Mouse (Mus musculus): ENCODE measurements around the gene Gps1. TPM values are rescaled to one million over a fixed set of nuclear protein-coding genes. Genes with fewer than 3 reads are reported as not detected.

Gene Gps1
- polyA plus RNA-seq (2012; rRNA removed) (236 and 273 TPM in 2 replicates), polyA plus RNA-seq (2014; fragmentation: Nextera tagmentation; extraction: Ambion mirVana) (248 and 249 TPM in 2 replicates)

- Histone ChIP-seq H3K27me3 (ENCODE audit: control insufficient read depth, insufficient read depth, low read length) (no peaks in the 10 kb centered on the region), H3K36me3 (ENCODE audit: control insufficient read depth, insufficient read depth, low read length) (peaks cover 51% of the 10 kb centered on the region), H3K4me1 (ENCODE audit: control insufficient read depth, insufficient read depth, low read length) (peaks cover 14% of the 10 kb centered on the region), H3K9me3 (ENCODE audit: control insufficient read depth, low read length) (no peaks in the 10 kb centered on the region), H3K27ac (replicated peaks; ENCODE audit: low read depth, low read length) (peak within 1 kb of the TSS; percentile 63), H3K9ac (ENCODE audit: low read depth, low read length, severe bottlenecking) (peak within 1 kb of the TSS; percentile 90), H3K4me2 (replicated peaks; ENCODE audit: low read depth, low read length, severe bottlenecking) (peak within 1 kb of the TSS; percentile 93), H3K4me3 (replicated peaks; ENCODE audit: low read length) (peak within 1 kb of the TSS; percentile 89)
- TF ChIP-seq POLR2A (IDR thresholded peaks at IDR 0.05; ENCODE audit: borderline replicate concordance, extremely low read depth, insufficient read depth, insufficient read length), result 0 out of 2 replicates have a peak, but pooled peaks have one; percentile 32
- 3% methylated on average over 75 of the region's 107 CpGs for WGBS
- DNase-seq (ENCODE audit: low spot score), result peak; percentile 74
- ATAC-seq (ENCODE audit: low FRiP score, low read depth), result peak; percentile 88
These were observed at the start of gene Gps1, which contains the start of gene Rfng for GRCm38 (mm10) chr11:120784064-120784791. Gene Gps1 (plus strand): TSS chr11:120784272. Gene Rfng (minus strand): TSS chr11:120784207.

DNA sequence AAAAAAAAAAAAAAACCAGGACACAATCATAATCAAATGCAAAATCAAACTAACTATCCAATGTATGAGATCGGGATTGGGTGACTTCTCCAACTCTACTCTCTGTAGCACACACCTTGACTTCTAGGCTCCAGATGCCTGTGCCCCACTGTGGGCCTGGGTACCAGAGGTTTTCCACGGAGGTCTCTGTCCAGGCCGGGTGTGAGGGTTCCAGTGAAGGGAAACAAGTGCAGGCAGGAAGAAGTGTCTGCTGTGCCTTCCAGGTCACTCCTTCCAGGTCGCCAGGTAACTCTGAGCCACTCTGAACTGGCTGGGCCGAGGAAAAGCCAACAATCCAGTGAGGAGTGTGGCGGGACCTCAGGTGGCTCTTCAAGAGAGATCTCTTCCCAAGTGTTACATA, 47.6 kb upstream of the Gps1 start:
- 75% methylated on average over 6 of the region's 6 CpGs for WGBS
- no peak for TF ChIP-seq POLR2A (IDR thresholded peaks at IDR 0.05; ENCODE audit: borderline replicate concordance, extremely low read depth, insufficient read depth, insufficient read length)
- no peaks in the 10 kb centered on the region for H3K36me3 ChIP-seq (ENCODE audit: control insufficient read depth, insufficient read depth, low read length)
- no peak overlapping the region for H3K9ac ChIP-seq (ENCODE audit: low read depth, low read length, severe bottlenecking)
- DNase-seq (ENCODE audit: low spot score) (no peak), ATAC-seq (ENCODE audit: low FRiP score, low read depth) (no peak)
- peaks cover 9% of the 10 kb centered on the region; the same call in 1 of the 2 replicates for H3K4me1 ChIP-seq (ENCODE audit: control insufficient read depth, insufficient read depth, low read length)
- H3K9me3 ChIP-seq (ENCODE audit: control insufficient read depth, low read length), result no peaks in the 10 kb centered on the region
- H3K27ac ChIP-seq (replicated peaks; ENCODE audit: low read depth, low read length), result no peak overlapping the region
- no peak overlapping the region for H3K4me2 ChIP-seq (replicated peaks; ENCODE audit: low read depth, low read length, severe bottlenecking)
- H3K4me3 ChIP-seq (replicated peaks; ENCODE audit: low read length), result no peak overlapping the region
- no peaks in the 10 kb centered on the region for H3K27me3 ChIP-seq (ENCODE audit: control insufficient read depth, insufficient read depth, low read length)

DNA sequence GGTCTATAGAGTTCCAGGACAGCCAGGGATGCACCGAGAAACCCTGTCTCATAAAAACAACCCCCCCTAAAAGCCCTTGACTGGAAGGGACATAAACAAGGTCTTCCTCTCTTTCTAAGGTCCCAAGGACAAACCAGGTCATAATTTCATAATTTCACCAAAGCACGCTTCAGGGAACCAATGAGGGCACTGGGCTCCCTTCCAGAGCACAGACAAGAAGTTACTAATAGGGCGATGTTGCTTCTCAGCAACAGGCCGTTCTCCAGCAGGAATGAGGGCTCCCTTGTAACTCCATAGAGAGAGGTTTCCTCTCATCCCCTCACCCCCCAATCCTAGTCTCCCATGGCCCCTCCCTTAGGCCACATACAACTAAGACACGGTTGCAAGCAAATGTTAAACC, 43.1 kb upstream of the Gps1 start:
- Histone ChIP-seq H3K9me3 (ENCODE audit: control insufficient read depth, low read length) (no peaks in the 10 kb centered on the region), H3K27ac (replicated peaks; ENCODE audit: low read depth, low read length) (no peak overlapping the region), H3K4me1 (ENCODE audit: control insufficient read depth, insufficient read depth, low read length) (no peaks in the 10 kb centered on the region), H3K4me2 (replicated peaks; ENCODE audit: low read depth, low read length, severe bottlenecking) (no peak overlapping the region), H3K9ac (ENCODE audit: low read depth, low read length, severe bottlenecking) (no peak overlapping the region), H3K36me3 (ENCODE audit: control insufficient read depth, insufficient read depth, low read length) (no peaks in the 10 kb centered on the region), H3K27me3 (ENCODE audit: control insufficient read depth, insufficient read depth, low read length) (no peaks in the 10 kb centered on the region), H3K4me3 (replicated peaks; ENCODE audit: low read length) (no peak overlapping the region)
- DNase-seq (ENCODE audit: low spot score) (no peak), ATAC-seq (ENCODE audit: low FRiP score, low read depth) (no peak)
- no peak for TF ChIP-seq POLR2A (IDR thresholded peaks at IDR 0.05; ENCODE audit: borderline replicate concordance, extremely low read depth, insufficient read depth, insufficient read length)
- WGBS, result 89% methylated on average over 5 of the region's 5 CpGs

DNA sequence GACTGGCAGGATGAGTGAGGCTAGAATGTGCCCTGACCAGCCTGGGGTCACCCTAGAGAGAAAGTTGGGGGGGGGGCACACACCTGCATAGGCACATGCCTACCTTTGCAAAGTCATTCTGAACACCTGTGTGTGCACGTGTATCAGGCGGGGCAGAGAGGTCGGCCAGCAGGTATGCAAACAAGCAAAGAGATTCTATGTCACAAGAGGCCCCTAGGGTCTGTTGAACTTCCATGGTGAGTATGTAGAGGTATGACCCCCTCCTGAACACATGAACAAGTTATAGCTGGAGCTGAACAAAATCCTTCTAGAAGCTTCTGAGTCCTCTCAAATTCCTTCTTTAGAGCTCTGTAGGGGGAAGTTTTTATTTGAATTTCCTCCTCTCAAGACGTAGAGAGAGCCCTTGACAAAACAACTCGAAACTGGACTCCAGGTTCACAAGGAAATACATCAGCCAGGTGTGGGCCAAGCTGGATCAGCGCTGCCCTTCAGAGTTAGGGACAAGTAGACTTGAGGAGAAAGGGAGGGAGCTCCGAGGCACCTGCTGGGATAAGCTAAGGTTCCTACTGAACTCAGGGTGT, 39.9 kb upstream of the Gps1 start:
- Histone ChIP-seq H3K4me3 (replicated peaks; ENCODE audit: low read length) (no peak overlapping the region), H3K27ac (replicated peaks; ENCODE audit: low read depth, low read length) (no peak overlapping the region), H3K27me3 (ENCODE audit: control insufficient read depth, insufficient read depth, low read length) (no peaks in the 10 kb centered on the region), H3K4me1 (ENCODE audit: control insufficient read depth, insufficient read depth, low read length) (no peaks in the 10 kb centered on the region), H3K9me3 (ENCODE audit: control insufficient read depth, low read length) (no peaks in the 10 kb centered on the region), H3K9ac (ENCODE audit: low read depth, low read length, severe bottlenecking) (no peak overlapping the region), H3K36me3 (ENCODE audit: control insufficient read depth, insufficient read depth, low read length) (no peaks in the 10 kb centered on the region), H3K4me2 (replicated peaks; ENCODE audit: low read depth, low read length, severe bottlenecking) (no peak overlapping the region)
- WGBS, result 67% methylated on average over 7 of the region's 7 CpGs
- ATAC-seq (ENCODE audit: low FRiP score, low read depth) (no peak), DNase-seq (ENCODE audit: low spot score) (no peak)
- no peak for TF ChIP-seq POLR2A (IDR thresholded peaks at IDR 0.05; ENCODE audit: borderline replicate concordance, extremely low read depth, insufficient read depth, insufficient read length)

DNA sequence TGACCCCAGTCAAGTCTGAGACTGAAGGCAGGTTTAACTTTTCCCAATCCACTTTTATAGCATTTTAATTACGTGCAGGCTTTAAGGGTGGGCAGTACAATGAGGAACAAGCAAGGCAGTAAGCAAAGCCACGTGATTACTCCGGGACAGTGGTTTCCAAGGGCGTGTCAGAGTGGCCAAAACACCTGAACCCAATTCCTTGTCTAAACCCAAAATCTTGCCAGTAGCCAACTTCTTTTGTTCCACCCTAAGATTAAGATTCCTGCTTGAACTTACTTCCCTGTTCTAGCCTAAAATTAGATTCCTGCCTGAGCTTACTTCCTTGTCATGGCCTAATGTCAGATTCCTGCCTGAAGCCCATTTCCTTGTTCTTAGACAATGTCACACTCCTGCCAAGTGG, 36.1 kb upstream of the Gps1 start:
- H3K9me3 ChIP-seq (ENCODE audit: control insufficient read depth, low read length), result no peaks in the 10 kb centered on the region
- TF ChIP-seq POLR2A (IDR thresholded peaks at IDR 0.05; ENCODE audit: borderline replicate concordance, extremely low read depth, insufficient read depth, insufficient read length), result no peak
- no peak for DNase-seq (ENCODE audit: low spot score)
- H3K4me1 ChIP-seq (ENCODE audit: control insufficient read depth, insufficient read depth, low read length), result no peaks in the 10 kb centered on the region
- no peak overlapping the region for H3K9ac ChIP-seq (ENCODE audit: low read depth, low read length, severe bottlenecking)
- no peak overlapping the region for H3K4me3 ChIP-seq (replicated peaks; ENCODE audit: low read length)
- H3K36me3 ChIP-seq (ENCODE audit: control insufficient read depth, insufficient read depth, low read length), result no peaks in the 10 kb centered on the region
- no peak overlapping the region for H3K4me2 ChIP-seq (replicated peaks; ENCODE audit: low read depth, low read length, severe bottlenecking)
- no peak for ATAC-seq (ENCODE audit: low FRiP score, low read depth)
- 39% methylated on average over 4 of the region's 4 CpGs for WGBS
- no peaks in the 10 kb centered on the region for H3K27me3 ChIP-seq (ENCODE audit: control insufficient read depth, insufficient read depth, low read length)
- no peak overlapping the region for H3K27ac ChIP-seq (replicated peaks; ENCODE audit: low read depth, low read length)

All from limb, embryonic 14.5 days (tissue).